29 mouse cellular contexts compared by ENCODE assay signal in the genomic region with DNA sequence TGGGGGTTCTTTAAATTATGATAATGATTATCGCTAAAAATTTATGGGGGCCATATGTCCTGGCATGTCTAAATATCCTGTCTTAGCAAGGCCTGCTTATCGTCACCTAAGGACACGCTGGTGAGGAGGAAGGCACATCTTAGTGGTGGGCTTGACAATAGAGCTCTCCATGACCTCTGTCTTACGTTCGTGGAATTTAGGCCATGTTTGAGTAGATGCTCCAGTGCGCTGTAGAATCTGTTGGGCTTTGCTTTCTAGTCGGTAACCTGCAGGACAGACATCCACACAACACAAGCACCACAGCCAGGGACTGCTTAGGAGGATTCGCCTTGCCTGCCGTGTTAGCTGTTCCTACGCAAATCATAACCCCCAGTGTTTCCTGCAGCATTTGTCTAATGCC. TPM values are rescaled to one million over a fixed set of nuclear protein-coding genes. Genes with fewer than 3 reads are reported as not detected.
A peak's percentile ranks its signal among the peaks of the same experiment; 100 is the strongest.
DNase-seq lines count a peak whose midpoint lies in the region; ATAC-seq and TF ChIP-seq lines count a peak whose summit lies in the region.
"Had no signal": no experiment of that assay in that cellular context is flagged by ENCODE, and none has a peak within 500 bp of the region (broad histone marks: within the 10 kb centered on the region; RNA-seq: fewer than 3 reads in every experiment).

No protein-coding gene starts in this region.

- H3K9me3 ChIP-seq in forebrain, embryonic 11.5 days (ENCODE audit: control insufficient read depth, low read length): no peaks in the 10 kb centered on the region
- no peaks in the 10 kb centered on the region for H3K9me3 ChIP-seq in forebrain, embryonic 15.5 days
- H3K9me3 ChIP-seq: embryonic facial prominence, embryonic 12.5 days; embryonic facial prominence, embryonic 15.5 days had no signal

- no peaks in the 10 kb centered on the region for H3K36me3 ChIP-seq in forebrain, embryonic 11.5 days (ENCODE audit: control insufficient read depth, insufficient read depth, low read length)
- no peaks in the 10 kb centered on the region for H3K36me3 ChIP-seq in forebrain, embryonic 15.5 days
- no peaks in the 10 kb centered on the region for H3K36me3 ChIP-seq in heart, adult 2 months (ENCODE audit: control insufficient read depth, insufficient read depth, low read length)
- H3K36me3 ChIP-seq: embryonic facial prominence, embryonic 12.5 days; embryonic facial prominence, embryonic 15.5 days; G1E had no signal

- intact Hi-C loops in heart, adult 2 months (cut with DNase I): no loop called here

- no peak for TF ChIP-seq CTCF in heart, adult 2 months (IDR thresholded peaks at IDR 0.05)
- TF ChIP-seq CTCF in layer of hippocampus, adult 2 months (conservative IDR thresholded peaks at IDR 0.05): no peak
- no peak for TF ChIP-seq CTCF in brain, embryonic 14.5 days (IDR thresholded peaks at IDR 0.05; ENCODE audit: borderline replicate concordance, extremely low read depth, insufficient read depth, insufficient read length)

- WGBS in forebrain, embryonic 11.5 days: 90% methylated on average over 10 of the region's 10 CpGs
- WGBS in forebrain, embryonic 15.5 days: 88% methylated on average over 10 of the region's 10 CpGs
- 92% methylated on average over 10 of the region's 10 CpGs for WGBS in heart, adult 2 months

- no peaks in the 10 kb centered on the region for H3K79me2 ChIP-seq in heart, adult 2 months (replicated peaks; ENCODE audit: control insufficient read depth, insufficient read depth, low read length)

- H3K27ac ChIP-seq in forebrain, embryonic 11.5 days (ENCODE audit: low read depth, low read length): peak overlapping the region; percentile 94; the same call in 1 of the 2 replicates
- H3K27ac ChIP-seq in forebrain, embryonic 15.5 days (replicated peaks): no peak overlapping the region
- no peak overlapping the region for H3K27ac ChIP-seq in heart, adult 2 months
- peak overlapping the region; percentile 25; the same call in 1 of the 2 replicates for H3K27ac ChIP-seq in layer of hippocampus, adult 2 months
- H3K27ac ChIP-seq: embryonic facial prominence, embryonic 15.5 days had no signal

- no peak for TF ChIP-seq POLR2A in heart, adult 2 months (IDR thresholded peaks at IDR 0.05; ENCODE audit: insufficient read depth, low read depth, low read length)
- TF ChIP-seq POLR2A in brain, embryonic 14.5 days (IDR thresholded peaks at IDR 0.05; ENCODE audit: borderline replicate concordance, extremely low read depth, insufficient read depth, insufficient read length, poor library complexity, severe bottlenecking): no peak

- ATAC-seq in forebrain, embryonic 11.5 days (replicated peaks; ENCODE audit: low FRiP score): no peak
- ATAC-seq in forebrain, embryonic 15.5 days (replicated peaks): no peak
- ATAC-seq: hindbrain, postnatal 0 days; inflammation-experienced regulatory T-cells, adult 6 months; intestine, embryonic 16.5 days; Patski had no signal

- DNase-seq in forebrain, embryonic 11.5 days (ENCODE audit: low spot score): no peak
- peak; percentile 67 for DNase-seq in heart, adult 11 months
- no peak for DNase-seq in heart, adult 2 months
- DNase-seq in layer of hippocampus, adult 2 months (ENCODE audit: low spot score in 2 of 2): no peak
- DNase-seq in layer of hippocampus, postnatal 25 days (ENCODE audit: extremely low spot score in 1 of 2, low spot score in 1 of 2): no peak
- peak; percentile 17 for DNase-seq in brain, embryonic 14.5 days (ENCODE audit: low read depth)
- DNase-seq: adrenal gland, postnatal 10 days; adrenal gland, postnatal 36 days; B cell, adult 2 months; cerebellum, adult 11 months; cerebellum, adult 2 months; cerebellum, adult 9-11 months; cerebellum, postnatal 25 days; gastrocnemius, postnatal 10 days; gastrocnemius, postnatal 36 days; kidney, adult 18-20 months had no signal

- H3K4me1 ChIP-seq in forebrain, embryonic 11.5 days (replicated peaks; ENCODE audit: control insufficient read depth, insufficient read depth, low read length): peaks cover 17% of the 10 kb centered on the region
- peaks cover 24% of the 10 kb centered on the region for H3K4me1 ChIP-seq in forebrain, embryonic 15.5 days
- no peaks in the 10 kb centered on the region; the same call in 1 of the 2 replicates for H3K4me1 ChIP-seq in heart, adult 2 months (ENCODE audit: control insufficient read depth, insufficient read depth, low read length)

- no peak overlapping the region for H3K9ac ChIP-seq in forebrain, embryonic 11.5 days (ENCODE audit: low read length)
- H3K9ac ChIP-seq in forebrain, embryonic 15.5 days (replicated peaks): no peak overlapping the region
- no peak overlapping the region for H3K9ac ChIP-seq in heart, adult 2 months (ENCODE audit: low read depth, low read length)
- H3K9ac ChIP-seq: embryonic facial prominence, embryonic 12.5 days; embryonic facial prominence, embryonic 15.5 days; hindbrain, embryonic 14.5 days had no signal

- H3K27me3 ChIP-seq in forebrain, embryonic 11.5 days (ENCODE audit: control insufficient read depth, insufficient read depth, low read length): no peaks in the 10 kb centered on the region
- no peaks in the 10 kb centered on the region for H3K27me3 ChIP-seq in forebrain, embryonic 15.5 days
- H3K27me3 ChIP-seq in heart, adult 2 months (ENCODE audit: control insufficient read depth, insufficient read depth, low read length): peaks cover 1% of the 10 kb centered on the region; the same call in 1 of the 2 replicates
- H3K27me3 ChIP-seq: CH12.LX; embryonic facial prominence, embryonic 12.5 days; embryonic facial prominence, embryonic 15.5 days; Patski had no signal

- H3K4me2 ChIP-seq in forebrain, embryonic 11.5 days (ENCODE audit: low read depth, low read length, severe bottlenecking): no peak overlapping the region
- no peak overlapping the region for H3K4me2 ChIP-seq in forebrain, embryonic 15.5 days (replicated peaks)
- H3K4me2 ChIP-seq: embryonic facial prominence, embryonic 12.5 days; embryonic facial prominence, embryonic 15.5 days; heart, embryonic 11.5 days; hindbrain, embryonic 14.5 days had no signal

- no peak overlapping the region for H3K4me3 ChIP-seq in forebrain, embryonic 11.5 days (ENCODE audit: low read depth, low read length)
- H3K4me3 ChIP-seq in forebrain, embryonic 15.5 days: no peak overlapping the region
- H3K4me3 ChIP-seq in heart, adult 2 months: no peak overlapping the region
- no peak overlapping the region for H3K4me3 ChIP-seq in layer of hippocampus, adult 2 months
- H3K4me3 ChIP-seq: embryonic facial prominence, embryonic 12.5 days; embryonic facial prominence, embryonic 15.5 days had no signal

- TF ChIP-seq EP300 in heart, adult 2 months (IDR thresholded peaks at IDR 0.05; ENCODE audit: insufficient read depth, low read depth, low read length): no peak

RNA-seq across cellular contexts. Expression of gene Npas3, which starts 42.4 kb away (rescaled TPM):
- polyA plus RNA-seq in forebrain, embryonic 11.5 days (2014; fragmentation: Nextera tagmentation; extraction: Ambion mirVana): 20.8 and 22.5 TPM in 2 replicates
- 16.1 and 18.3 TPM in 2 replicates for polyA plus RNA-seq in forebrain, embryonic 15.5 days (2015; fragmentation: Nextera tagmentation; extraction: Ambion mirVana)
- under 1 TPM; 0.10 to 0.64 TPM for total RNA-seq in heart, adult 2 months (2021)
- polyA plus RNA-seq in heart, adult 2 months (2012; rRNA removed): 0.02 and 0.18 TPM in 2 replicates
- total RNA-seq in layer of hippocampus, adult 2 months (2021): 10 to 100 TPM; 22.9 to 29.1 TPM
- 10 to 100 TPM; 26.4 to 37.1 TPM for total RNA-seq in layer of hippocampus, postnatal 25 days (2021)
- 20.4 and 34.2 TPM in 2 replicates for polyA plus RNA-seq in brain, embryonic 14.5 days (2012; rRNA removed)
- total RNA-seq: common myeloid progenitor, adult 5-6 weeks; hematopoietic stem cell, adult 5-6 weeks had no signal
- polyA plus RNA-seq: G1E had no signal

Comparison
In these comparisons a context has a peak if more than half of its experiments do, and no peak if none do; other contexts are left out.
1. DNase-seq: peak in heart, adult 11 months (single experiment) and brain, embryonic 14.5 days (single experiment); none in forebrain, embryonic 11.5 days (single experiment), heart, adult 2 months (0 of 2), layer of hippocampus, adult 2 months (0 of 2) and layer of hippocampus, postnatal 25 days (0 of 2).
2. H3K27ac ChIP-seq: peak in forebrain, embryonic 11.5 days (single experiment) and layer of hippocampus, adult 2 months (single experiment); none in forebrain, embryonic 15.5 days (single experiment) and heart, adult 2 months (single experiment).
3. RNA of gene Npas3, which starts 42.4 kb away (polyA plus RNA-seq): 20.4 to 34.2 TPM in brain, embryonic 14.5 days, 20.8 to 22.5 TPM in forebrain, embryonic 11.5 days and 16.1 to 18.3 TPM in forebrain, embryonic 15.5 days; 0.02 to 0.18 TPM in heart, adult 2 months; every median in the first group is over 10 times any median in the second.